Mouse (Mus musculus): ENCODE measurements around the gene Cel. TPM values are rescaled to one million over a fixed set of nuclear protein-coding genes. Genes with fewer than 3 reads are reported as not detected.
"Not testable (repeated sequence)": the region's sequence is repeated elsewhere in the genome, so short reads cannot be mapped to it uniquely, and the experiment has no call there.

Gene Cel
- polyA plus RNA-seq, 1 experiment, result not detected

DNA sequence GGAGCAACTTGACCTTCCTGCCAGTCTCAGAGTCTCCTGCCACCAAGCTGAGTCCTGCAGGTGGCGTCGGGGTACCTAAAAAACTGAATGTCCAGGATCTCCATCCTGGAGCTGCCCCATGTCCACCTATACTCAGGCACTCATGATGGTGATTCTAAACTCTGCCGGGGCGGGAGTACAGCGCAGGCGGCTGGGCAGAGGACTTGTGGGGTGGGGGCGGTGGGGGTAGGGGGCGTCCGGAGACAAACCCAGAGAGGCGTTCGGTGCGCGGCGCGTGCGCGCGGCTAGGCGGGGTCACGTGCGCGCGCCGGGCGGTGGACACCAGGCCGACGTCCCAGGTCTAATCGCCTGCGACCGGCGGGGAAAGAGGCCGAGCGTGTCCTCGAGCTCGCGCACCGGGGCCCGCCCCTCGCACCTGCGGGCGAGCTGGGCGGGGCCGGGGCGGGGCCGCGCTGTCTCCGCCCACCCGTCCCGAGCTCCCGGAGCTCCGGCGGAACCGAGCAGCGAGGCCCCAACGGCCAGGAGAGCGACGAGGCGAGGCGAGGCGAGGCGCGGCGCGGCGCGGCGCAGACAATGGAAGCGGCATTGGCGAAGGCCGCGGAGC lies 50.3 kb downstream of the Cel start, which contains the start of gene Ralgds:
Ralgds (plus strand) TSS at position 328 of the 604 bp plus-strand sequence.
- H3K36me3 ChIP-seq (replicated peaks; ENCODE audit: low read length), result no peaks in the 10 kb centered on the region
- H3K4me3 ChIP-seq (replicated peaks), result peak within 1 kb of the TSS; percentile 92
- no peaks in the 10 kb centered on the region for H3K9me3 ChIP-seq
- peaks cover 42% of the 10 kb centered on the region for H3K4me1 ChIP-seq
- TF ChIP-seq FLI1 (IDR thresholded peaks at IDR 0.05; ENCODE audit: low read length) (no peak), GATA1 (IDR thresholded peaks at IDR 0.05; ENCODE audit: borderline replicate concordance, low read length) (no peak)
- peaks cover 67% of the 10 kb centered on the region for H3K27me3 ChIP-seq (replicated peaks)

DNA sequence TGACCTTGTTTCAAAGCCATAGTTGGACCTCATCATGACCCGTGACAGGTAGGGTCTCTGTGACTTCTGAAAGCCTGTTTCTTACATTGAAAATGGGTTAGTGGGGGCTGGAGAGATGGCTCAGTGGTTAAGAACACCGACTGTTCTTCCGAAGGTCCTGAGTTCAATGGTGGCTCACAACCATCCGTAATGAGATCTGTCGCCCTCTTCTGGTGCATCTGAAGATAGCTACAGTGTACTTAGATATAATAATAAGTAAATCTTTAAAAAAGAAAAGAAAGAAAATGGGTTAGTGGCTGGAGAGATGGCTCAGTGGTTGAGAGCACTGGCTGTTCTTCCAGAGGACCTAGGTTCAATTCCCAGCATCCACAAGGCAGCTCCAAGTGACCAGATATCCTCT lies 51.6 kb downstream of the Cel start:
- H3K27me3 ChIP-seq (replicated peaks), result peaks cover 75% of the 10 kb centered on the region
- H3K9me3 ChIP-seq; H3K36me3 ChIP-seq (replicated peaks; ENCODE audit: low read length); H3K4me3 ChIP-seq (replicated peaks): not testable (repeated sequence)
- peaks cover 29% of the 10 kb centered on the region for H3K4me1 ChIP-seq

- Histone ChIP-seq H3K9me3 (no peaks in the 10 kb centered on the region), H3K27me3 (replicated peaks) (peaks cover 70% of the 10 kb centered on the region), H3K4me3 (replicated peaks) (no peak overlapping the region), H3K4me1 (no peaks in the 10 kb centered on the region), H3K36me3 (replicated peaks; ENCODE audit: low read length) (no peaks in the 10 kb centered on the region)
- no peak for TF ChIP-seq GATA1 (IDR thresholded peaks at IDR 0.05; ENCODE audit: borderline replicate concordance, low read length)
- TF ChIP-seq FLI1 (IDR thresholded peaks at IDR 0.05; ENCODE audit: low read length), result no peak
Observed at GRCm38 (mm10) chr2:28506291-28506690, 56.9 kb downstream of the Cel start.

GRCm38 (mm10) chr2:28505795-28506194 lies 57.4 kb downstream of the Cel start, which contains the start of gene Gm10134:
Gm10134 (plus strand) TSS chr2:28506095.
- Histone ChIP-seq H3K4me1 (no peaks in the 10 kb centered on the region), H3K27me3 (replicated peaks) (peaks cover 66% of the 10 kb centered on the region), H3K9me3 (no peaks in the 10 kb centered on the region), H3K36me3 (replicated peaks; ENCODE audit: low read length) (no peaks in the 10 kb centered on the region), H3K4me3 (replicated peaks) (no peak within 1 kb of the TSS)
- TF ChIP-seq FLI1 (IDR thresholded peaks at IDR 0.05; ENCODE audit: low read length) (no peak), GATA1 (IDR thresholded peaks at IDR 0.05; ENCODE audit: borderline replicate concordance, low read length) (no peak)

Other genes starting within 250 kb of the Cel start
- gene Ppp1r26, start 116.6 kb downstream of the Cel start, polyA plus RNA-seq (2012; ENCODE audit: insufficient read depth, low replicate concordance), result not detected in 2 replicates
- gene 1700007K13Rik, start 97.1 kb downstream of the Cel start, polyA plus RNA-seq (2012; ENCODE audit: insufficient read depth, low replicate concordance), result 7.8 and 12.3 TPM in 2 replicates
- 16.4 and 20.2 TPM in 2 replicates for gene Mrps2, start 95.3 kb downstream of the Cel start, polyA plus RNA-seq (2012; ENCODE audit: insufficient read depth, low replicate concordance)
- 0.85 TPM in 1 of 2 replicates, not detected in the other for gene Gbgt1, start 66.5 kb downstream of the Cel start, polyA plus RNA-seq (2012; ENCODE audit: insufficient read depth, low replicate concordance)
- not detected in 2 replicates for gene Gm10134, start 57.3 kb downstream of the Cel start, polyA plus RNA-seq (2012; ENCODE audit: insufficient read depth, low replicate concordance)
- gene Ralgds, start 50.3 kb downstream of the Cel start, polyA plus RNA-seq (2012; ENCODE audit: insufficient read depth, low replicate concordance), result 1.3 and 6.7 TPM in 2 replicates
- 4.1 and 10.3 TPM in 2 replicates for gene Gtf3c5, start 20.3 kb upstream of the Cel start, polyA plus RNA-seq (2012; ENCODE audit: insufficient read depth, low replicate concordance)
- 225 and 586 TPM in 2 replicates for gene Gfi1b, start 58.6 kb upstream of the Cel start, polyA plus RNA-seq (2012; ENCODE audit: insufficient read depth, low replicate concordance)
- 1.1 and 1.7 TPM in 2 replicates for gene Tsc1, start 77.8 kb upstream of the Cel start, polyA plus RNA-seq (2012; ENCODE audit: insufficient read depth, low replicate concordance)
- gene Spaca9, start 136.3 kb upstream of the Cel start, polyA plus RNA-seq (2012; ENCODE audit: insufficient read depth, low replicate concordance), result 3.0 TPM in 1 of 2 replicates, not detected in the other
- not detected in 2 replicates for gene Ak8, start 136.8 kb upstream of the Cel start, polyA plus RNA-seq (2012; ENCODE audit: insufficient read depth, low replicate concordance)

Data from megakaryocyte, embryonic 14.5 days (primary cell).